Mouse (Mus musculus): Measurements from ENCODE around the gene Gm6657.

DNA sequence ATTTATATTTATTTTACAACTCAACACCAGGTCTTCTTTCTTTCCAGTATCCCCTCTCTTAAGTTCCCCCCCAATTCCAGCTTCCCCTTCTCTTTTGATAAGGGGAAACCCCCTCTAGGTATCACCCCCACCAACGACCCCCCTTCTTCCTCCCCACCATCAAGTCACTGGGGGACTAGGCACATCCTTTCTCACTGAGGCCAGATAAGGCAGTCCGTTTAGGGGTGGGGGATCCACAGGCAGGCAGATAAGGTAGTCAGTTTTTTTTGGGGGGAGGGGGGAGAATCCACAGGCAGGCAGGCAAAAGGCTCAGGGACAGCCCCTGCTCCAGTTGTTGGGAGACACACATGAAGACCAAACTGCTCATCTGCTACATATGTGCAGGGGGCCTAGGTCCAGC, 1.3 kb downstream of the Gm6657 start:
- no peak for TF ChIP-seq CTCF (IDR thresholded peaks at IDR 0.05; ENCODE audit: low read depth)
- no peak for TF ChIP-seq EP300 (IDR thresholded peaks at IDR 0.05; ENCODE audit: low read depth)
